Mouse (Mus musculus) neural tube, embryonic 13.5 days (tissue): ENCODE measurements around the gene Fli1. TPM values are rescaled to one million over a fixed set of nuclear protein-coding genes. Genes with fewer than 3 reads are reported as not detected.

Experiments
- ATAC-seq: fragments of 200-750 bp; cut with Nextera tagmentation; 2 replicates; pipeline ENCODE4 v1.8.0; 2017; ENCODE audit warnings: low read depth, mild to moderate bottlenecking, moderate TSS enrichment, moderate library complexity
- H3K27ac ChIP-seq: fragments of 300-500 bp; sonication (generic); replicated peaks from 2 replicates; pipeline ENCODE4 v1.5.1; 2015; ENCODE audit warnings: moderate library complexity, mild to moderate bottlenecking, inconsistent platforms
- H3K27me3 ChIP-seq: fragments of 300-500 bp; sonication (generic); 2 replicates; pipeline ENCODE4 v1.6.1; 2015; ENCODE audit warnings: mild to moderate bottlenecking, inconsistent platforms
- H3K36me3 ChIP-seq: fragments of 300-500 bp; sonication (generic); 2 replicates; pipeline ENCODE4 v1.6.1; 2015; ENCODE audit warnings: mild to moderate bottlenecking, inconsistent platforms
- H3K4me1 ChIP-seq: fragments of 300-500 bp; sonication (generic); replicated peaks from 2 replicates; pipeline ENCODE4 v1.6.1; 2015; ENCODE audit warnings: inconsistent platforms
- H3K4me2 ChIP-seq: fragments of 300-500 bp; sonication (generic); 2 replicates; pipeline ENCODE4 v1.6.1; 2015; ENCODE audit warnings: inconsistent platforms, mild to moderate bottlenecking, moderate library complexity
- H3K4me3 ChIP-seq: fragments of 300-500 bp; sonication (generic); 2 replicates; pipeline ENCODE4 v1.5.1; 2015; ENCODE audit warnings: mild to moderate bottlenecking, inconsistent platforms
- H3K9ac ChIP-seq: fragments of 300-500 bp; sonication (generic); 2 replicates; pipeline ENCODE4 v1.6.1; 2015; ENCODE audit warnings: moderate library complexity, mild to moderate bottlenecking, inconsistent platforms
- H3K9me3 ChIP-seq: fragments of 300-500 bp; sonication (generic); 2 replicates; pipeline ENCODE4 v1.6.1; 2016; ENCODE audit warnings: inconsistent platforms
- WGBS: fragments of 180-500 bp; shearing (Covaris S2); methylation state at CpG from one replicate; pipeline ENCODE4 v1.1.7; 2015; 5-methylcytosine and 5-hydroxymethylcytosine counted together
- polyA plus RNA-seq: library from polyadenylated mRNA; unstranded; fragments of >200 nt; fragmentation: Nextera tagmentation; extraction: Ambion mirVana; gene quantifications from 2 replicates; pipeline ENCODE4 v1.2.1, GENCODE M21; 2015

The Fli1 gene
- polyA plus RNA-seq, 1 experiment from 2014 or later = 10.1 TPM

GRCm38 (mm10) chr9:32567603-32568002, 24.9 kb upstream of the Fli1 start:
- Histone ChIP-seq H3K27ac (no peak overlapping the region), H3K4me3 (no peak overlapping the region), H3K9me3 (no peaks in the 10 kb centered on the region), H3K4me1 (no peaks in the 10 kb centered on the region; the same call in 1 of the 2 replicates), H3K27me3 (peaks cover 7% of the 10 kb centered on the region; the same call in 1 of the 2 replicates), H3K36me3 (no peaks in the 10 kb centered on the region), H3K4me2 (no peak overlapping the region), H3K9ac (no peak overlapping the region)
- no peak for ATAC-seq
- WGBS = 75% methylated on average over 7 of the region's 7 CpGs

GRCm38 (mm10) chr9:32565309-32565708, 22.6 kb upstream of the Fli1 start:
- 87% methylated on average over 3 of the region's 3 CpGs for WGBS
- ATAC-seq = no peak
- H3K27ac ChIP-seq = no peak overlapping the region

GRCm38 (mm10) chr9:32562837-32563236, 20.2 kb upstream of the Fli1 start:
- no peak for ATAC-seq
- H3K27me3 ChIP-seq = peaks cover 7% of the 10 kb centered on the region; the same call in 1 of the 2 replicates
- H3K4me3 ChIP-seq = no peak overlapping the region
- H3K4me2 ChIP-seq = no peak overlapping the region
- no peak overlapping the region for H3K27ac ChIP-seq
- 74% methylated on average over 4 of the region's 4 CpGs for WGBS
- no peaks in the 10 kb centered on the region; the same call in 1 of the 2 replicates for H3K4me1 ChIP-seq
- H3K9me3 ChIP-seq = no peaks in the 10 kb centered on the region
- H3K9ac ChIP-seq = no peak overlapping the region
- no peaks in the 10 kb centered on the region for H3K36me3 ChIP-seq

More at GRCm38 (mm10) chr9:32565309-32565708, 22.6 kb upstream of the Fli1 start:
- Histone ChIP-seq H3K9ac (no peak overlapping the region), H3K4me2 (no peak overlapping the region), H3K4me1 (no peaks in the 10 kb centered on the region; the same call in 1 of the 2 replicates), H3K9me3 (no peaks in the 10 kb centered on the region), H3K4me3 (no peak overlapping the region), H3K36me3 (no peaks in the 10 kb centered on the region), H3K27me3 (peaks cover 7% of the 10 kb centered on the region; the same call in 1 of the 2 replicates)

GRCm38 (mm10) chr9:32562409-32562808, 19.7 kb upstream of the Fli1 start:
- H3K27me3 ChIP-seq = peaks cover 7% of the 10 kb centered on the region; the same call in 1 of the 2 replicates
- H3K4me1 ChIP-seq = no peaks in the 10 kb centered on the region; the same call in 1 of the 2 replicates
- H3K4me3 ChIP-seq = no peak overlapping the region
- no peak for ATAC-seq
- H3K4me2 ChIP-seq = no peak overlapping the region
- no peak overlapping the region for H3K27ac ChIP-seq
- WGBS = 64% methylated on average over 9 of the region's 9 CpGs
- H3K9me3 ChIP-seq = no peaks in the 10 kb centered on the region
- H3K9ac ChIP-seq = no peak overlapping the region
- no peaks in the 10 kb centered on the region for H3K36me3 ChIP-seq

- H3K9me3 ChIP-seq = no peaks in the 10 kb centered on the region
- no peaks in the 10 kb centered on the region for H3K36me3 ChIP-seq
- H3K4me2 ChIP-seq = no peak overlapping the region
- H3K4me1 ChIP-seq = no peaks in the 10 kb centered on the region; the same call in 1 of the 2 replicates
- peaks cover 9% of the 10 kb centered on the region; the same call in 1 of the 2 replicates for H3K27me3 ChIP-seq
- ATAC-seq = no peak
- no peak overlapping the region for H3K9ac ChIP-seq
- 84% methylated on average over 14 of the region's 14 CpGs for WGBS
- H3K27ac ChIP-seq = no peak overlapping the region
- no peak overlapping the region for H3K4me3 ChIP-seq
Measured at GRCm38 (mm10) chr9:32561190-32561890, 18.7 kb upstream of the Fli1 start.

- Histone ChIP-seq H3K4me1 (no peaks in the 10 kb centered on the region; the same call in 1 of the 2 replicates), H3K4me3 (no peak overlapping the region), H3K27me3 (peaks cover 17% of the 10 kb centered on the region; the same call in 1 of the 2 replicates), H3K9ac (no peak overlapping the region), H3K4me2 (no peak overlapping the region), H3K36me3 (no peaks in the 10 kb centered on the region), H3K27ac (no peak overlapping the region), H3K9me3 (no peaks in the 10 kb centered on the region)
- ATAC-seq = no peak
- 47% methylated on average over 8 of the region's 8 CpGs for WGBS
Measured at GRCm38 (mm10) chr9:32559859-32560258, 17.2 kb upstream of the Fli1 start.

- Histone ChIP-seq H3K4me2 (no peak overlapping the region), H3K9ac (no peak overlapping the region), H3K4me3 (no peak overlapping the region), H3K27me3 (peaks cover 17% of the 10 kb centered on the region; the same call in 1 of the 2 replicates), H3K27ac (no peak overlapping the region), H3K4me1 (no peaks in the 10 kb centered on the region; the same call in 1 of the 2 replicates), H3K36me3 (no peaks in the 10 kb centered on the region), H3K9me3 (no peaks in the 10 kb centered on the region)
- ATAC-seq = no peak
Measured at GRCm38 (mm10) chr9:32559454-32559853, 16.8 kb upstream of the Fli1 start.

GRCm38 (mm10) chr9:32556313-32556712, 13.7 kb upstream of the Fli1 start:
- H3K4me1 ChIP-seq = no peaks in the 10 kb centered on the region
- WGBS = 85% methylated on average over 7 of the region's 7 CpGs

GRCm38 (mm10) chr9:32555279-32555678, 12.6 kb upstream of the Fli1 start:
- H3K27me3 ChIP-seq = peaks cover 33% of the 10 kb centered on the region
- 88% methylated on average over 3 of the region's 3 CpGs for WGBS
- no peaks in the 10 kb centered on the region for H3K9me3 ChIP-seq

More at GRCm38 (mm10) chr9:32556313-32556712, 13.7 kb upstream of the Fli1 start:
- no peak overlapping the region for H3K27ac ChIP-seq
- no peak overlapping the region for H3K4me2 ChIP-seq
- no peak for ATAC-seq
- no peaks in the 10 kb centered on the region for H3K36me3 ChIP-seq
- H3K9me3 ChIP-seq = no peaks in the 10 kb centered on the region
- H3K4me3 ChIP-seq = no peak overlapping the region
- H3K9ac ChIP-seq = no peak overlapping the region
- H3K27me3 ChIP-seq = peaks cover 24% of the 10 kb centered on the region

GRCm38 (mm10) chr9:32550541-32550940, 7.9 kb upstream of the Fli1 start:
- no peak for ATAC-seq
- H3K36me3 ChIP-seq = no peaks in the 10 kb centered on the region
- peaks cover 69% of the 10 kb centered on the region for H3K27me3 ChIP-seq
- H3K9me3 ChIP-seq = no peaks in the 10 kb centered on the region
- no peak overlapping the region for H3K27ac ChIP-seq
- H3K4me2 ChIP-seq = no peak overlapping the region
- 6% methylated on average over 10 of the region's 10 CpGs for WGBS
- H3K4me1 ChIP-seq = peaks cover 11% of the 10 kb centered on the region
- no peak overlapping the region for H3K4me3 ChIP-seq
- H3K9ac ChIP-seq = no peak overlapping the region

More at GRCm38 (mm10) chr9:32555279-32555678, 12.6 kb upstream of the Fli1 start:
- no peak overlapping the region for H3K4me2 ChIP-seq
- H3K36me3 ChIP-seq = no peaks in the 10 kb centered on the region
- no peak overlapping the region for H3K9ac ChIP-seq
- ATAC-seq = no peak
- no peak overlapping the region for H3K27ac ChIP-seq
- H3K4me3 ChIP-seq = no peak overlapping the region
- peaks cover 5% of the 10 kb centered on the region for H3K4me1 ChIP-seq

GRCm38 (mm10) chr9:32549462-32550384, 7.1 kb upstream of the Fli1 start:
- Histone ChIP-seq H3K9me3 (no peaks in the 10 kb centered on the region), H3K4me3 (no peak overlapping the region), H3K27ac (no peak overlapping the region), H3K9ac (no peak overlapping the region), H3K4me1 (peaks cover 19% of the 10 kb centered on the region), H3K27me3 (peaks cover 77% of the 10 kb centered on the region), H3K4me2 (no peak overlapping the region), H3K36me3 (no peaks in the 10 kb centered on the region)
- ATAC-seq = no peak
- 10% methylated on average over 6 of the region's 6 CpGs for WGBS

- no peak for ATAC-seq
- 18% methylated on average over 2 of the region's 2 CpGs for WGBS
- Histone ChIP-seq H3K9me3 (no peaks in the 10 kb centered on the region), H3K4me3 (no peak overlapping the region), H3K9ac (no peak overlapping the region), H3K4me1 (peaks cover 47% of the 10 kb centered on the region), H3K4me2 (no peak overlapping the region), H3K36me3 (no peaks in the 10 kb centered on the region), H3K27ac (no peak overlapping the region), H3K27me3 (peaks cover 97% of the 10 kb centered on the region)
Measured at GRCm38 (mm10) chr9:32546731-32547130, 4.1 kb upstream of the Fli1 start.
